Mouse (Mus musculus) frontal cortex, postnatal 36 days (tissue): ENCODE data around the gene Dio1.

Experiments used
- DNase-seq, 2 experiments: peaks; one replicate each; pipeline ENCODE4 v3.0.0; 2022; ENCODE audit warnings: low spot score in 2 of 2

Gene Dio1

DNA sequence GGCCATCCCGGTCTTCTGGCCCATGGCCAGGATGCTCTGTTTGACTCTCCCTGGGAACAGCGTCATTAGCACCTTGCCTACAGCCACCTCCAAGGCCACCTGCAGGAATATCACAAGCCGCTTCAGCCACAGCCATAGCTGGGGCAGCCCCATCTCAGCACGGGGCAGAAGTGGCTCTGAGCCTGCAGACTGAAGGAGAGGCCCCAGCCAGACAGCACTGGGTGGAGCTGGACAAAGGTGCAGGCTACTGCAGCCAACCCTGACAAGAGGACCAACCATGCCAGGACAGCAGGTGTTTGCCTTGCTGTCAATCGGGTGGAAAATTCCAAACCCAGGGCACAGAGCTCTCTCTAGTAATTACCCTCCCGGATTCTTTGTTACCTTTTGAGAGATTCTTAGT, at the start of gene Dio1:
Dio1 (minus strand) TSS at position 204 of the 400 bp plus-strand sequence.
- DNase-seq: no peak

DNA sequence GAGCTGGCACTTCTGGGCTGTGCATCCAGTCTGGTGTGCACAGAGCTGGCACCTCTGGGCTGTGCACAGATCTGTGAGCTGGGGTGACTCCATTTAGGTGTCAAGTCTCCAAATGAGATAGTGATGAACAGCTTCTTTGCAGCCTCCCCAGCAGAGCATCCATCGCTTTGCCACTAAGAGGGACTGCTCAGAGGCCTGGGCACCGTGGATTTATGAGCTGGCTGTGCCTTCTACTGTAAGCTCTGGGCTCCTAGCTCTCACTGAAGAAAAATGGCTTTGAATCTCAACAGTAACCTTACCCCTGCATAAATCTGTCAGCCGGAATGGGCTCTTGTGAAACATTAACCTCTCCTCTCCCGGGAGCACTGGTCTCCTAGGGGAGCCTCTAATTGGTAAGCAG, 47.6 kb upstream of the Dio1 start:
- no peak for DNase-seq

DNA sequence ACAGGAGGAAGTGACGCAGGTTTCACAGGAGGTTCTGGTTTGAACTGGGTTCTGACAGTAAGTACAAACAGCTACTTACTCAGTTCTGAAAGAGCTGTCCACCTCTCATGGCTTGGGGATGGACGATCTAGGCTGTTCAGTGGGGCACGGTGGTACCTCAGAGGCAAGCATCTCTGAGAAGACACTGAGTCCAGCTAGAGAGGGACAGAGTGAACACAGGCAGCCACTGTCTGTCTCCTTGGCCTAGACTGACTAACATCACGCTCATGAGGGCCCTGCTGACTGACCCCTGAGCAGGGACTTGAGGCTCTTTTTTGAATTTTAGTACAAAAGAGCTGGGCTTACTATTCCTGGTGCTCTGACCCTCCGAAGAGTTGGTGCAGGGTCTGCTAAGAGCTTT, 47.2 kb upstream of the Dio1 start:
- no peak for DNase-seq

DNA sequence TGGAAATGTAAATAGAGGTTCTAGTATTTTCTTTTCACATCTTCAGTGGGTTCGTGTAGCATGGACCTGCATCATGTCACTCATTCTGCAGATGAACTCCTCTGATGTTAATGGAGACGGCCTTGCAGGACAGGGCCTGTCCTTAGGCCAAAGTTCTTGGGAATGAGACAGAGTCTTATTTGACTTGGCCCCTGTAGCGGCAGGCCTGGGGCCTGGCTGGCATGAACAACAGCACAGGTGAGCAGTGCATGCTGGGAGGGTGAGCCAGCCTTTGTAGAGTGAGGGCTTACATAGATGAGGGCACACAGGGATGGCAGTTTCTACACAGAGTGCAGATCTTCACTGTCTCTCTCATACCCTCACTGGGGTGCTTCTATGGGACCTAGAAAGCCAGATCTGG, 46.6 kb upstream of the Dio1 start:
- no peak for DNase-seq

DNA sequence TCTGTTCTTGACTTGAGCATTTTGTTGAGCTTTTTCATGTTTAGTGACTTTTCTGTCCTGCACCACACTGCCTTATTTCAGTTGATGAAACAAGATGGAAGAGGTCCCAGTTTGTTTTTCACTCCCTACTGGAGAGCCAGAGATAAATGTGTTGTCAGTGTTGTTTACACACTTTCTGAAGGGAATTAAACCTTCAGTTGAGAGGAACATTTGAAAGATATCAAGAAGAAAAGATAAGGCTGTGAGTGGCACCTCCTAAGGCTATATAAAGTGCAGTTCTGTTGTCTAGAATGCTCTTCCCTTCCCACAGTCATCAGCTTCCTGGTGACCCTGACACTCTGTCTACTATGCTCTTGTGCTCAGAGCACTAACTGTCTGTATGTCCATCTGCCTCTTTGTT, 44.4 kb upstream of the Dio1 start:
- DNase-seq: no peak

DNA sequence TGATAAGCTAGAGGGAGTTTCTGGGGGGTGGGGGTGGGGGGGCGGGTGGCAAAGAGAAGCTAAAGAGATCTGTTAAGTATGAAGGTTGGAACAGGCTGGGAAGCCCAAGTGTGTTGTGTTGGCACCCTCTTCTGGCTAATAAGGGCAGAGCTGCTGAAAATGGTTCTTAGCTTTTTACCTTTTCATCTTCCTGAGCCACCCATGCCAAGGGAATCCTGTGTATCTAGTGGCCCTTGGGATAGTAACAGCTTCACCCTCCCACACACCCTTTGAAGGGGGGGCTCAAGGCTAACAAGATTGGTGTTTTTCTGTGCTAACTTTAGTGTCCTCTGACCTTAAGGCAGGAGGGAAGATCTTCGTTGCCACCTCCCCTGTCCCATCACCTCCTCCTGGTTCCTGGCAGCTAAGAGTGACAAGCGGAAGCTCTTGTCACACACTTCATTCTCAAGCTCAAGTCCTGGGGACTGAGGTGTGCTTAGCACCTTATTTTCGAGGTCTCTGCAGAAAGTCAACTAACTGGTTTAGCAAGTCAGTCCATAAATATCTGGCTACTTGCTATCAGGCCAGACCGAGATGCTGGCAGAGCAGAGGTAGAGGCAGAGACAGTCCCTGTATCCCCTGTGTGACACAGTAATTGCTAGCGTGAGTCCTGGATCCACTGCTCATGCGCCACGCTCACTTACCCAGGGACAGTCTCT, 42.5 kb upstream of the Dio1 start:
- peak; percentile 14 to 54 for DNase-seq

DNA sequence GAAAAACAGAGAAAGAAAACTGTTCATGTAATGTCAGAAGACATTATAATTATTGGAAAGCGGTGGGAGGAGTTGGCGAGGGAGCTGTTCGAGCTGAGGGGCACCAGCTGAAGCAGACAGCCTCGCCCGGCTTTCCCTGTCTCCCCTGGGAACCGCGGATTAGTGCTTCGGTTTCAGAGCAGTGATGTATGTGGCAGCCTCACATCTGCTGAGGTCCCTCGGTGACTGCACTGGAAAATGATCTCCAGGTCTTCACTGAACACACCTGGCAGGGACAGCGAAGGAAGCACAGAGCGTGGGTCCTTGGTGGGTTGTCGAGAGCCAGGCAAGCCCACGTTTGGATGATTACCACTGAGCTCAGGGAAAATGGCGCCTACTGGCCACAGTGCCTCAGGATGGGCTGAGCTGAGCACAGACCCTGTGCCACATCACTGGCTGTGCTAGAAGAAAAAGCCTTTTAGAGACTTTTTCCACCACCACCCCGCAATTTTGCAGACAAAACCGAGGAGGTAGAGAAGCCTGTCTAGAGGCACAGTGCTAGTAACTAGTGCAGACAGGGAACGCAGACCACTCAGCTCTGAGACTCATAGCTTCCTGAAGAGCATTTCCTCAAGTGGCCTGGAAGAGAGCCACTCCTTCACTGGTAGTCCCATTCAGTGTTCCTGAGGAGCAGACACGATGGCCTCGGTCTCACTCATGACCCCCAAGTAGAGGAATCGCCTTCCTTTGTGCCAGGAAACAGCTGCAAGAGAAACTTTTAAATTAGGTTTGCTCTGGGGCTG, 41.8 kb upstream of the Dio1 start:
- DNase-seq: no peak

DNA sequence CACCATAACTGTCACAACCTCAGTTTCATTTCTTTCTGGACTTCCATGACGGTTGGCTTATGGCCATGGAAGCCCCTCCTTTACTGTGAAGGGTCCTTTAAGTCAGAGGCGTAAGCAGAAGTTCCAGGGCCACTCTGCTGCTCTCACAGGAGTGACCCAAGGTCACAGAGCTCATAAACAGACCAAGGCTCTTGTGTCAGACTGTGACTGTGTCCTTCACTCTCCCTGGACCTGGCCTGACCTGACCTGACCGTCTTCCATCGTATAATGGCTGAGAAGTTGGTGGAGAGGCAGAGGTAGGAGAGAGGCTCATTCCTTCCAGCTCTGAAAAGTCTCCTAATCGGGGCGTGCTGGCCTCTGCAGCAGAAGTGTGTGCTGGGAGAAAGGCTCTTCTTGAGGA, 40.3 kb upstream of the Dio1 start:
- DNase-seq: no peak

DNA sequence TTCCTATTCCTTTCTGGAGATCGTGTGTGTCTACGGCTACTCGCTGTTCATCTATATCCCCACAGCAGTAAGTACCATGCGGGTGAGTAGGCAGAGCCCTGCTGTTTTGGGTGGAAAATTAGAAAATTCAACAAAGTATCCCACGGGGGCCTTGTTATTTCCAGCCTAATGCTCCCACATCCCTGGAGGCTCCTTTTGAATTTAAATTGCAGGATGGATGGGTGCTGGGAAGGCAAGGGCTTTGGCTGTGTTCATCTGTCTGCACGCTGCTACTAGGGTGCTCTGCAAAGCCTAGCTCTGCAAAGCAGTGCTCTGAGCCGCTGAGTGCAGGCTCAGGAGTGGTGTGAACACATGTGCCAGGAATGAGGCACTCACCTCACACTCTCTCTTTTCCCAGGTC, 37.6 kb upstream of the Dio1 start:
- DNase-seq: peak in 1 of 2 experiments; percentile 20

DNA sequence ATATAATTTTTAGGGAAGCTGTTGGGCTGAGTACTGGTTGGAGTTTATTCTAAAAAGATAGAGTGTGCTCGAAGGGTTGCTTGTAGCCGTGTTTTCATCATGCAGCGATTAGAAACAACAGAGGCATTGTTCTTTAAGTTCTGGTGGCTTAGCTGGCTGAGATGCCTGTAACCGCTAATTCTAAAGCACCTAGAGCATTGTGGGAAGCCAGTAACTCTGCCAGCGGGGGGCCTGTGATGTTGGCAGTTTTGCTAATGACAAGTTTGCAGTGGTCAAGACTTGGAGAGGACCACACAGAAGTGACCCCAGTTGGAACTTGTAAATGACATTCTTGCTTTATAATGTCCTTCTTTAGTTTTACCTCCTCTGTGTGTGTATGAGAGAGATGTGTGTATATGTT, 34.4 kb upstream of the Dio1 start:
- DNase-seq: no peak

DNA sequence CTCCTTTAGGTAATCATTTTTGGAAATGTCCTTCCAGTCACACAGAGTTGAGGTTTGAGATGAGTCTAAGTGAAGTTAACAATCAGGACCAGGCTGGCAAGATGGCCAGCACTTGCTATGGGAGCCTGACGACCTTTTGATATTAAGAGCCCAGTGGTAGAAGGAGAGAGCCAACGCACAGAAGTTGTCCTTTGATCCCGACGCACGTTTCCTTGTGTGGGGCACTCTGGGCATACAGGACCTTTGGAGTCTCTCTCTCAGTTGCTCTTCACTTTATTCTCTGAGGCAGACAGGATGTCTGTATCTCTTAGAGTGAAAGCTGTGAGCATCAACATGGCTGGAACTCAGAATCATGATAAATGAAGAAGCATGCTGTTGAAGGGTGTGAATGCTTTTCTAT, 30.5 kb upstream of the Dio1 start:
- no peak for DNase-seq

DNA sequence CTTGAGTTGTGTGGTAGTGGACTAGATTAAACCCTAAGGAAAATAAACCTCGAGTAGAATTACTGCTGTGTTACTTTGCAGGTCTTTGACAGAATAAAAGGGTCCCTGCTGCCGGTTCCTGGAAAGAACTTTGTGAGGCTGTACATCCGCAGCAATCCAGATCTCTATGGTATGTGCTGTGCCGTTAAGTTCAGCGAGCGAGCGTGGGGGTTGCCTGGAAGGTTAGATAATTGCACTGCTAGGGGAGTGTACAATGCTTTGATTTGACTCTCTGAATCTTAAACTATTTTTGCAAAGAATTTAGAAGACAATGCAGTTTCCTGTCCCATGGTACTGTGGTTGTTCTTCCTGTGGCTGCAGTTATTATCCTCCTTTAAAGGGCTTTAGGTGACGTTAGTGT, 29.4 kb upstream of the Dio1 start:
- DNase-seq: no peak

DNA sequence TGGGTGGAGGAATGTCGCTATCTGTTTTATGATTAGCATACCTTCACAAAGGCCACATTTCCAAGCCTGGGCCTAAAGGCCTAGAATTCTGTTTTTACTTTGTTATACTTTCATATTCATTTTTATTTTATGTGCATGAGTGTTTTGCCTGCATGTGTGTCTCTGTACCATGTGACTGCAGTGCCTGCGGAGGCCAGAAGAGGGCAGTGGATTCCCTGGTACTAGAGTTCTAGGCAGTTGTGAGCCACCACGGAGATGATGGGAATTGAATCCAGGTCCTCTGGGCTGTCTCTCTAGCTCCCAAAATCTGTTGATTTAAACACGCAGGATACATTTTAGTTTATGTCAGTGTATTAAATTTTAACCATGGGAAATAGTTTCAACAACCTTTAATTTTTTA, 26.5 kb upstream of the Dio1 start:
- no peak for DNase-seq

DNA sequence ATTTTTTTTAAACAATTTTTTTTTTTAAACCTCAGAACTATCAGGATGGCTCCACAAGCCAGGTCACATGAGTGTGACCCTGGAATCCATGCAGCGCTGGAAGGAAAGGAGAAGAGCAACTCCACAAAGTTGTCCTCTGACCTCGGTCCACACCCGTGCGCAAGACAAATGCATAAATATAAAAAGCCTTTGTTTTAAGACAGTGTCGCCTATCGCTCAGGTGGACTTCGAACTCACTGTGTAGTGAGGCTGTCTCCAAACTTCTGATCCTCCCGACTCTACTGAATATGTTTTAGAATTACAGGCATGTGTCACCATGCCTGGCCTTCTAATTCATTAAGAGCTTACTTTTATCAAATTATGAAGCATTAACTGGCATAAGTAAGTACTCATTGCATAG, 21.6 kb upstream of the Dio1 start:
- no peak for DNase-seq

DNA sequence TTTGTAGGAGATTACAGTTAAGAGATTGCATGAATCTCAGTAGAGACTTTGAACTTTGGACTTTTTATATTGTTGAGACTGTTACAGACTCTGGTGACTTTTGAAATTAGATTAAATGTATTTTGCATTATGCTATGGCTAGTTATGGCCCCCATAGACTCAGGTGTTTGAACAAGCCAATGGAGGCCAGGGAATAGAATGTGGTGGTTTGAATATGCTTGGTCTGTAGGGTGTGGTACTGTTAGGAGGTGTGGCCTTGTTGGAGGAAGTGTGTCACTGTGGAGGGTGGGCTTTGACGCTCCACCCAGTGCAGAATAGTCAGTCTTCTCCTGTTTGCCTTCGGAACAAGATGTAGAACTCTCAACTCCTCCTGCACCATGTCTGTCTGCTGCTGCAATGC, 16.1 kb upstream of the Dio1 start:
- no peak for DNase-seq

DNA sequence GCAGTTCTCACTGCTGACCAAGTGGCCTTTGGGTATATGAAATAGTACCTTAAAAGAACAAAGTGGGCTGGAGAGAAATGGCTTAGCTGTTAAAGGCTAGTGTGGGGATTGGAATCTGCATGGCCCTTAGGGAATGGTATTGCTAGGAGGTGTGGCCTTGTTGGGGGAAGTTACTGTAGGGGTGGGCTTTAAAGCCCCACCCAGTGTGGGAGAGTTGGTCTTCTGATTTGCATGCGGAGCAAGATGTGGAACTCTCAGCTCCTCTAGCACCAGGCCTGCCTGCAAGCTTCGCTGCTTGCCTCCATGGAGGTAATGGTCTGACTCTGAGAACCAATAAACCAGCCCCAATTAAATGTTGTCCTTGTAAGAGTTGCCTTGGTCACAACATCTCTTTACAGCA, 14.1 kb upstream of the Dio1 start:
- no peak for DNase-seq

DNA sequence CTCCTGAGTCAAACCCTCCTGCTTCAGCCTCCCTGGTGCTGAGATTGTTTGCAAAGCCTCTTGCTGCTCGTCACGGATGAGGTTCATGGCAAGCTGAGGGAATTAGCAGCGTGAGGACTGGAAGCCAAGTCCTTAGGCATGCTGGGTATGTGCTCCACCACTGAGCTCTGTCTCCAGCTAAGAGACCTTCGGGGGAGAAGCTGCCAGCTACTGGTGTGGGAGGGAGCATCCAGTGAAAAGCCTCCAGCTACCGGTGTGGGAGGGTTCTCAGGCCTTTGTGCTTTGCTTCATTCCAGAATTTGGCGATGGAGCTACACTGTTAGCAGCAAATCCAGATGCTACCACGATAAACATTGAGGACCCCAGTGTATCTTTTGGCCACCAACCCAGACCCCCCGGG, 11.7 kb upstream of the Dio1 start:
- DNase-seq: no peak

DNA sequence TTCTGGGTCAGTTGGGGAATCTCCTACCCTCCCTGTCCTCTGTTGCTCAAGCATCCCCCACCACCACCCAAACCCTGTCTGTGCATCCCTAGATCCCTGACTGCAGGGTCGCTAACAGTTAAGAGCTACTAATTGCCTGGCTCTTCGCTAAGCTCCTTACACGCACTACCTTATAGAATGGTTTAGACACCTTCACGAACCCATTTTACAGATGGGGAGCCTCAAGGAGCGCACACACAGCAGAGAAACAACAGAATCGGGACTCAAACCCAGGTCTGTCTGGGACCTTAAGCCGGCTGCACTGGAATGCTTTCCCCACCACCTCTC, 7.5 kb upstream of the Dio1 start:
- no peak for DNase-seq

DNA sequence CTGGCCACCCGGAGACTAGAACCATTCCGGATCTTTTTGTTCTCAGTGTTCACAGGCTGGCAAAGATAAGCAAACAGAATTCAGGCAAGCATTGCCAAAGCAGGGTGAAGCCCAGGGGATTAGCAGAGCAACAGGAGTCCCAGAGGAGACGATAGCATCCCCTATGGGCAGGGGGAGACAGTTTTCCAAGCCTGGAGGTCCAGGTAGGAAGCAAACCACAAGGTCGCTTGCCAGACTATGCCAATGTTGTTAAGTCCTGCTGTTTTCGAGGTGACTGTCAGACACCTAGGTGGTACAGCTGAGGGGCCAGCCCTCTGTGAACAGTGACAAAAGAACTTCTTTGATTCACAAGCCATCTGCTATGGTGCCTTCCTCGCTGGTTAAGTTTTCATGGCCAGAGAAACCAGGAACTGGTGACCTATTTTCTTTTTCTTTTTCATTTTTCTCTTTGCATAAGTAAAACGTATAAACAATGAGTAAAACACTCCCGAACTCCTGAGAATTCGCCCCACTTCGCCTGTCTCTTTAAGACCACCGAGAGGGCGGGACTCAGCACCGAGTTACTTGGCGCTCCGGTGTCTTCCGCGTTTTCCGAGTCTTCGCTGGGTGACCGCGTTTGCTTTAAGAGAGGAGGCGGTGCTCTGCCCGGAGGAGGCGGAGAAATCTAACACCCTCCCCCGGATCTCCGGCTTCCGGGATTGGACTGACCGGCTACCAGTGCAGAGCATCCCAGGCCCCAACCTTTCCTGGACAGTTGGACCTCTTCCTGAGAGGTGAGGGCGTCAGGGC, 6.9 kb upstream of the Dio1 start, which contains the start of gene Yipf1:
Yipf1 (plus strand) TSS at position 674 of the 789 bp plus-strand sequence.
- DNase-seq: peak; percentile 89 to 91

DNA sequence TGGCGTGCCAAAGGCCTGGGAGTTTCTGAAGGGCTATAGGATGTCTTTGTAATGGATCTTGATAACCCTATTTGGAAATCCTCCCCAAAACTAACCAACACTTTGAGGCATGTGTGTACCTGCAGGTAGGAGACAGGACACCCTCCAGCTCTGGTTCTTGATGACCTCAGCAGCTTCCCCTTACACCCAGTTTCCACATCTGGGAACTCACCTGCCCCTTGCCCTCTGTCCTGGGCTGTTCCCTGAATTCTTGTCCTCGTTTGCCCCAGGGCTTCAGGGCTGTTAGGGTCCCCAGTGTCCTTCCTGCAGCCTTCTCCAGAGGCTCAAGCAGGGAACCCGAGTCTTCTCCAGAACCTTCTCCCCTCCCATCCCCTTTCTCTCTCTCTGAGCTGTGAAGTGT, 3.4 kb downstream of the Dio1 start:
- DNase-seq: no peak

DNA sequence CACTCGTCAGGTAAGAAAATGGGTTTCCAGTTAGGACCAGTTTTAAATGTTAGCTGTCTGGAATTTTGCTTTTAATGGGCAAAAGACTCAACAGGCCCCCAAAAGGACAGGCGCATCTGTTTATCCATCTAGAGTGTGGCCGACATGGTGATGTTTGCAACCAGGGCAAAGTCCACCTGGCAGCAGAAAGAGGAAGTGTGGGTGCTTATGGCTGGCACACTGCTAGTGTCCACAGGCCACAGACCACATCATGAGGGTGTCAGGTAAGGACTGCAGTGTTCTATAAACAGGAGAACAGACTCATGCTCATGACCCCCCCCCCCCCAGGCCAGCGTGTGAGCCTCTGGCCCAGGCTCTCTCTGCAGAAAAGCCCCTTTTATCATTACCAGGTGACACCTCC, 4.1 kb downstream of the Dio1 start:
- no peak for DNase-seq

DNA sequence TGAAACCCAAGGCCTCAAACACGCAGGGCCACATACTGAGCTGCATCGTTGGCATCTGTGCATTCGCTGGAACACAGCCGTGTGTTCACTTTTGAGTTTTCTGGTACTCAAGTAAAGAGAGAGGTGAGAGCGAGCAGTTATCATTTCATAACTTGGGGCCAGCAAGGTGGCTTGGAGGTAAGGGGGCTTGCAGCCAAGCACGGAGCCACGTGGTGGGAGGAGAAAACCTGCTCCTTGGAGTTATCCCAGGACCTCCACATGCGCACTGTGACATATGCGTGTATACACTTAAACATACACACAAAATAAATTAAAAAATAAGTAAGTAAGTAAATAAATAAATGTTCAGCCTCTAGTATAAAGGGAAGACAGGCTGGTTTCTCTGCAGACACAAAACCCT, 4.7 kb downstream of the Dio1 start:
- DNase-seq: no peak
